Comparison of ENCODE assay signal across 24 mouse cellular contexts in genomic region chr2:84761309-84761708, GRCm38 (mm10). TPM values are rescaled to one million over a fixed set of nuclear protein-coding genes. Genes with fewer than 3 reads are reported as not detected.
"Had no signal": no experiment of that assay in that cellular context is flagged by ENCODE, and none has a peak within 500 bp of the region (broad histone marks: within the 10 kb centered on the region; RNA-seq: fewer than 3 reads in every experiment).

No protein-coding gene starts in this region.

- H3K27ac ChIP-seq: heart, embryonic 10.5 days; hindbrain, embryonic 10.5 days; hindbrain, embryonic 12.5 days; hindbrain, embryonic 14.5 days; intestine, embryonic 15.5 days; layer of hippocampus, adult 2 months; left cerebral cortex, adult 2 months; limb, embryonic 10.5 days; limb, embryonic 12.5 days; liver, embryonic 13.5 days had no signal

- H3K4me3 ChIP-seq: heart, embryonic 10.5 days; heart, embryonic 12.5 days; hindbrain, embryonic 10.5 days; hindbrain, embryonic 12.5 days; intestine, embryonic 15.5 days; layer of hippocampus, adult 2 months; left cerebral cortex, adult 2 months; limb, embryonic 10.5 days; limb, embryonic 12.5 days; liver, embryonic 13.5 days had no signal

- DNase-seq: gastrocnemius, postnatal 14 days; gastrocnemius, postnatal 36 days; heart, adult 18-20 months; heart, postnatal 10 days; heart, postnatal 4 days; kidney, adult 18-20 months; kidney, adult 8-10 months; kidney, postnatal 10 days; kidney, postnatal 25 days; kidney, postnatal 4 days; liver, embryonic 13.5 days had no signal

- H3K9me3 ChIP-seq: heart, embryonic 10.5 days; hindbrain, embryonic 10.5 days; hindbrain, embryonic 12.5 days; intestine, embryonic 15.5 days; limb, embryonic 10.5 days; limb, embryonic 12.5 days; liver, embryonic 13.5 days had no signal

- ATAC-seq: hindbrain, embryonic 16.5 days; inflammation-experienced regulatory T-cells, adult 6 months; intestine, embryonic 15.5 days; intestine, postnatal 0 days had no signal

- H3K27me3 ChIP-seq: heart, embryonic 12.5 days; hindbrain, embryonic 12.5 days; intestine, embryonic 15.5 days; limb, embryonic 12.5 days had no signal

- H3K36me3 ChIP-seq: heart, embryonic 10.5 days; hindbrain, embryonic 12.5 days; intestine, embryonic 15.5 days; limb, embryonic 12.5 days; liver, embryonic 13.5 days had no signal

- H3K4me1 ChIP-seq: heart, embryonic 10.5 days; heart, embryonic 12.5 days; hindbrain, embryonic 12.5 days; intestine, embryonic 15.5 days; limb, embryonic 10.5 days; limb, embryonic 12.5 days had no signal

- H3K4me2 ChIP-seq: heart, embryonic 12.5 days; hindbrain, embryonic 12.5 days; hindbrain, embryonic 14.5 days; intestine, embryonic 15.5 days; limb, embryonic 12.5 days; liver, embryonic 13.5 days had no signal

- H3K9ac ChIP-seq: heart, embryonic 12.5 days; hindbrain, embryonic 12.5 days; hindbrain, embryonic 14.5 days; intestine, embryonic 15.5 days; limb, embryonic 12.5 days; liver, embryonic 13.5 days had no signal

RNA-seq across cellular contexts. Expression of gene Gm19426, which starts 17.9 kb away (rescaled TPM):
- polyA plus RNA-seq: inflammation-experienced regulatory T-cells, adult 6 months had no signal
